Mouse (Mus musculus) regulatory T cell (primary cell): Measurements from ENCODE around the gene Siva1.

ENCODE experiments used
- in situ Hi-C: fragments of 300-600 bp; cut with MboI, MseI; formaldehyde crosslinking; loops from one replicate; pipeline ENCODE4 v1.15.1; 2025; ENCODE audit warnings: high pct_unique_total_duplicates

Gene Siva1

DNA sequence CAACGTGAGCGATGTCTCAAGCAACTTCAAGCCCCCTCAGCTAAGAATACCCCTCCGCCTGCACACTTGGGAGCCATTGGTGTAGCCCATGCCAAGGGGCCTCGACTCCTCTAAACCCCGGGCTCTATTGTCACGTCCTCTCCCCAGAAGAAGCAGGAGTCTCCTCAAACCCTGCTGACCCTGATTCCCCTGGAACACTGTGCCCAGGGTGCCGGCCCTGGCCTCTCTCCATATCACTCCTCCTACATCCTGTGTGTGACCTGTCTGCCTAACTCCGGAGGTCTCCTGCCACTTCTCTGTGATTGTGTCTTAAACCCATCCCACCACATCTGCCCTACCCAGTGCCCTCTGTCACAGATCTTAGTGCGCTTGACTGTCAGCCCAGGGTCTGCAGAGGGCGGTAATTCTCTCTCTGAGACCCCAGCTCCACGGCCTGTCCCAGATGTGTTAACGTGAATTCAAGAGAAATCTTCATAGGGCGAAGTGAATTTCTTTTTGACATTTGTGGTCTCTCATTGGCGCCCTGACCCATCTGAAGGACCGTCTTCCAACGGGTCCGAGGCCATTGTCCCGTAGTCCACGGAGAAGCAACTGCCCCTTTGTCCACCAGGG lies 33.6 kb downstream of the Siva1 start:
- in situ Hi-C loops, result no loop called here

DNA sequence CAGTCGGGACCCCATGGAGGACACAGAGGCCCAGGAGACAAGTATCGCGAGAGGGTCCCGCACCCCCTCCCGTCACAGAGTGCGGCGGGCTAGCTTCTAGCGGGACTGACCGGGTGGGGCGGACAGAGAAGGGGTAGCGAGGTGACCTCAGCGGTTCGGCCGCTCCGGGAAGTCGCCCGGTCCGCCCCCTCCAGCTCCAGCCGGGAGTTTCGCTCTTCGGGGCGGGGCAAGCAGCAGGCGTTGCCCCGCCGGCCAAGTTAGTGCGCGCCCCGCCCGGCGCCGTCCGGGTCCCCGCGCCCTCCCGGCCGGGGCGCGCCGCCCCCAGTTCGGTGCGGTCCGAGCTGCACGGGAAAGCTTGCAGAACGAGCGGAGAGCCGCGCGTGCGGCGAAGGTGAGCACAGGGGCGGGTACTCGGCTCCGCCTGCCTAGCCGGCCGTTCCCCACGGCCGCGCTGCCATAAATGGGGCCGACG lies 34.1 kb downstream of the Siva1 start, which contains the start of gene Zbtb42:
Zbtb42 (plus strand) TSS at position 274 of the 472 bp plus-strand sequence.
- in situ Hi-C loops, result no loop called here

- in situ Hi-C loops, result no loop called here
These were observed 34.8 kb downstream of the Siva1 start for GRCm38 (mm10) chr12:112679027-112679996.

- in situ Hi-C loops, result no loop called here
These were observed 38.9 kb downstream of the Siva1 start for GRCm38 (mm10) chr12:112683351-112683750.

DNA sequence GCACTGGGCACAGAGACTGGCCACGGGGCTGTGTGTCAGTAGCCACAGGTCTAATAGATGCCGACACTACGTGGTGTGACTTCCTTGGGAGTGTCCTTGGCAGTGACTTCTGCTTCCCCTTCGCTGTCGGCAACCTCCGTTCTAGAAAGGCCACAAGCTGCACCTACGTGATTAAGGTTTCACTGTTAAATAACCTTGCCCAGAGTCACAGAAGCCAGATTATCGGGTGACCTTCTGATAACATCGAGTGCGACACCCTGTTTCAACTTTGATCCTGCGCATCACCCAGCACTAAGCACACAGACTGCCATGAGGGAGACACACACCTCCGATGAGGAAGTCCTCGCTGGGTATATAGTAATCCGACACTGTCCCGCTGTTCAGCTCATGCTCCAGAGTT lies 44.0 kb downstream of the Siva1 start:
- in situ Hi-C loops, result no loop called here

DNA sequence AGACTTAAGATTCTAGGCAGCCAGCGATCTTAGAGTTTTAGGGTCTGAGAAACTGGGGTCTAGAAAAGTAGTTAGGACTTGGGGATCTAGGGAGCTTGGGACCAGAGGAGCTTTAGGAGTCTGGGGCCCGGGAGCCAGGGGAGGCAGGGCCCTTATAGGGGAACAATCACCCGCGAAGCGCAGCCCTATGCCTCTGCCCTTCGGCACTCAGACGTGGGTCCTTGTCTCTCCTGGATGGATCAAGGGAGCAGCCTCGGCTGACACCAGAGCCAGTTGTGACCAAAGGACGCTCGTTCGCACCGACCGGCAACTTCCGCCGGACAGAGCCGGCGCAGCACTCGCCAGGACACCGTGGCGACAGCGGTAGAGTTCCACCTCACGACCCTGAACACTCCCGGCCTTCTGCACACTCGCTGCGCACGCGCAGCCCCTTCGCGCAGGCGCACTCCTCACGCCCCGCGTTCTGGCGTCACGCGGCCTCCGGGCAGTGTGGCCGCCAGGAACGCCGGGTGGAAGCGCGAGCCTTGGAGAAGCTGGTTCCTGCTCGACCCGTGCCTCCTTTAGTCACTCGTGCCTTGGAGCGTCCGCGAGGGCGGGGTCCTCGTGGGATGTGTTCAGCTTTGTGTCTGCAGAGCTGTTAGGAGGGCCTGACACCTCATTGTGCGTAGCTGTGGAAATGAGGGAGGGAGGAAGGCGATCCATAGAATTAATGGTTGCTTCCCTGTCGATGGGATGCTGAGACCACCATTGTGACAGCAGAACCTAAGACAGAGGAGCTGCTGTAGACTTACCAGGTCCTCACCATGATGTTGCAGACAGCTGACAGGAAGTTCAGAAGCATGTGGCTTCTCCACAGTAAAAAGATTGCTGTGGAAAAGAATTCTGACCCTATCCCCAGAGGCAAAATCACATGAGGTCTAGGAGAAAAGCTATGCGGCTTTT lies 49.0 kb downstream of the Siva1 start:
- in situ Hi-C loops, result no loop called here

GRCm38 (mm10) chr12:112694127-112694475 lies 49.6 kb downstream of the Siva1 start:
- in situ Hi-C loops, result no loop called here

DNA sequence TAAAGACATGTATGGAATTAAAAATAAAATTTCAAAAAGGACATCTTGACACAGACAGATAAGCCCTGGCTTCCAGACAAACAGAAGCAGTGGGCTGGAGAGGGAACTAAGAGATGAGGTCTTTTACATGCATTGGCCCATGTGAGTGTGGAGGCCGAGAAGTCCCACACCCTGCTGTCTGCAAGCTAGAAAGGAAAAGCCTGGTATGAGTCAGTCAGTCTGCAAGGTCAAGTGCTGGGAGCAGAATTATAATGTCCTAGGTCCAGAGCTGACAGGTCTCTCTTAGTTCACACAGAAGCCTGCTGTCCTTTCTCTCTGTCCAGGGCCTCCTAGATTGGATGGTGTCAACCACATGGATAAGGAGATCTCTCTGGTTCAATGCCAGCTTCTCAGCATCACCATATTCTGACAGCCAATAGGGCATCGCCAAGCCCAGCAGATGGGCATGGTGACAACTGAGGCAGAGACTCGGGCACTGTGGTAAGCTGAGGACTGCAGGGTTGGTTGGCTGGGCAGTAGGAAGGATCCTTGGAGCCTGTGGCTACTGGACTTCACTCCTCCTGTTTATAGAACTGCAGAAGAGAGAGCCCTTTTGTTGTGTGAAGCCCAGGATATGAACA lies 52.4 kb downstream of the Siva1 start:
- in situ Hi-C loops, result no loop called here
